Mouse (Mus musculus): ENCODE results near the gene Gm49358. TPM values are rescaled to one million over a fixed set of nuclear protein-coding genes. Genes with fewer than 3 reads are reported as not detected.
A peak's percentile ranks its signal among the peaks of the same experiment; 100 is the strongest.

Gm49358 gene
- polyA plus RNA-seq (2015; fragmentation: Nextera tagmentation; extraction: Ambion mirVana), result not detected in 2 replicates

- ATAC-seq (ENCODE audit: low FRiP score, low read depth), result no peak
- no peak within 1 kb of the TSS for H3K9ac ChIP-seq
- H3K36me3 ChIP-seq, result no peaks in the 10 kb centered on the region
- no peaks in the 10 kb centered on the region for H3K27me3 ChIP-seq
- H3K4me3 ChIP-seq, result no peak within 1 kb of the TSS
- H3K4me1 ChIP-seq (replicated peaks), result no peaks in the 10 kb centered on the region
- H3K4me2 ChIP-seq, result no peak within 1 kb of the TSS
- H3K9me3 ChIP-seq, result no peaks in the 10 kb centered on the region
- WGBS, result 91% methylated on average over 5 of the region's 5 CpGs
- H3K27ac ChIP-seq (replicated peaks), result no peak within 1 kb of the TSS
Observed at GRCm38 (mm10) chr10:86763672-86764071, at the start of gene Gm49358. Gene Gm49358 (plus strand): TSS chr10:86763972.

GRCm38 (mm10) chr10:86727548-86727980 is 36.2 kb upstream of the Gm49358 start:
- peak; percentile 89 for ATAC-seq (ENCODE audit: low FRiP score, low read depth)
- WGBS, result 7% methylated on average over 12 of the region's 12 CpGs
- no peaks in the 10 kb centered on the region for H3K9me3 ChIP-seq
- no peaks in the 10 kb centered on the region for H3K36me3 ChIP-seq
- H3K4me2 ChIP-seq, result peak overlapping the region; percentile 63
- peak overlapping the region; percentile 32 for H3K4me3 ChIP-seq
- peaks cover 11% of the 10 kb centered on the region for H3K4me1 ChIP-seq (replicated peaks)
- peak overlapping the region; percentile 33 for H3K9ac ChIP-seq
- H3K27me3 ChIP-seq, result no peaks in the 10 kb centered on the region
- peak overlapping the region; percentile 54 for H3K27ac ChIP-seq (replicated peaks)

DNA sequence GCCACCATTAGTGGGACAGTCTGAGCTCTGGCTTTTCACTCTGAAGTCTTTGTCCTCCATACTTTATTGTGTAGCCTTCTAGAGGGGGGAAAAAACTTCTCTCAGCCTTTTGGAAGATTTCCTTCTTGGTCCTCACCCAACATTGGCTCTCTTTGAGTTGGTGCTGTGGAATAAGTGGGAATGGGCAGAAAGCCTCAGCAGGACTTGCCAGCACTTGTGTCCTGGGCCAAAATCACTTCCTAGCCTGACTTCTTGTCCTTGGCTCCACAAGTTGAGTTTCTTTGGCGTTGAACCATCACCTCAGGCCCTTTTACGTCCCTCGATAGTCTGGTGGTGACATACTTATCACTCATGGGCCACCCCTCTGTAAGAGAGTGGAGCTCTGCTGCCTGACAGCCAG is 35.6 kb upstream of the Gm49358 start:
- H3K4me2 ChIP-seq, result peak overlapping the region; percentile 63; the same call in 1 of the 2 replicates
- H3K27me3 ChIP-seq, result no peaks in the 10 kb centered on the region
- peaks cover 11% of the 10 kb centered on the region for H3K4me1 ChIP-seq (replicated peaks)
- H3K27ac ChIP-seq (replicated peaks), result 0 out of 2 replicates have a peak overlapping the region, but pooled peaks have one; percentile 54
- no peak overlapping the region for H3K4me3 ChIP-seq
- no peak for ATAC-seq (ENCODE audit: low FRiP score, low read depth)
- no peak overlapping the region; the same call in 1 of the 2 replicates for H3K9ac ChIP-seq
- 73% methylated on average over 3 of the region's 3 CpGs for WGBS
- no peaks in the 10 kb centered on the region for H3K9me3 ChIP-seq
- no peaks in the 10 kb centered on the region for H3K36me3 ChIP-seq

GRCm38 (mm10) chr10:86730823-86731499 is 32.8 kb upstream of the Gm49358 start:
- ATAC-seq (ENCODE audit: low FRiP score, low read depth), result peak; percentile 57
- H3K9ac ChIP-seq, result peak overlapping the region; percentile 42

GRCm38 (mm10) chr10:86731500-86731863 is 32.3 kb upstream of the Gm49358 start:
- no peaks in the 10 kb centered on the region for H3K27me3 ChIP-seq
- H3K4me1 ChIP-seq (replicated peaks), result peaks cover 11% of the 10 kb centered on the region
- H3K27ac ChIP-seq (replicated peaks), result no peak overlapping the region
- no peak overlapping the region for H3K9ac ChIP-seq
- H3K9me3 ChIP-seq, result no peaks in the 10 kb centered on the region
- no peak overlapping the region for H3K4me3 ChIP-seq
- no peaks in the 10 kb centered on the region for H3K36me3 ChIP-seq
- no peak for ATAC-seq (ENCODE audit: low FRiP score, low read depth)
- WGBS, result 64% methylated on average over 2 of the region's 2 CpGs
- no peak overlapping the region for H3K4me2 ChIP-seq

More at GRCm38 (mm10) chr10:86730823-86731499, 32.8 kb upstream of the Gm49358 start:
- H3K27me3 ChIP-seq, result no peaks in the 10 kb centered on the region
- no peaks in the 10 kb centered on the region for H3K36me3 ChIP-seq
- 14% methylated on average over 22 of the region's 22 CpGs for WGBS
- H3K9me3 ChIP-seq, result no peaks in the 10 kb centered on the region
- H3K4me3 ChIP-seq, result peak overlapping the region; percentile 37
- H3K4me1 ChIP-seq (replicated peaks), result peaks cover 11% of the 10 kb centered on the region
- H3K4me2 ChIP-seq, result peak overlapping the region; percentile 62
- H3K27ac ChIP-seq (replicated peaks), result 0 out of 2 replicates have a peak overlapping the region, but pooled peaks have one; percentile 1

DNA sequence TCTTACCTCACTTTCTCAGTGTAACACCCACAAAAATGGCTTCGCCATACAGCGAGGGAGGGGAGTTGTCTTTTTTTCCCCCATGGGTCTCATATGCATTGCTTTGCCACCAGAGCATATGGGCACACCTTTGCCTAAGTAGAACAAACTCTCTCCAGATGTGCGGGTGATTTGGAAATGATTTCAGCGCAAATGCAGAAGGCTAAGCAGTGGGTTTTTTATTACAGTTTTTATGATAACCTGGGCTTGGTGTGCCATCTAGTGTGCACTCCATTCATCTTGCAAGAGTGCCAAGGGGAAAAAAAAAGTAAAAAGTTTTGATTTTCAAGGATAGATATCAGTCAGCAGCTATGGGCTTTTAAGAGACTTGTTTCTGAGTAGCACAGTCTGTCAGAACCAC is 28.7 kb upstream of the Gm49358 start:
- H3K4me1 ChIP-seq (replicated peaks), result no peaks in the 10 kb centered on the region
- no peak overlapping the region for H3K27ac ChIP-seq (replicated peaks)
- no peak overlapping the region for H3K4me2 ChIP-seq
- no peaks in the 10 kb centered on the region for H3K9me3 ChIP-seq
- no peak overlapping the region for H3K4me3 ChIP-seq
- no peaks in the 10 kb centered on the region for H3K27me3 ChIP-seq
- ATAC-seq (ENCODE audit: low FRiP score, low read depth), result no peak
- H3K36me3 ChIP-seq, result no peaks in the 10 kb centered on the region
- no peak overlapping the region for H3K9ac ChIP-seq
- WGBS, result 93% methylated on average over 4 of the region's 4 CpGs

DNA sequence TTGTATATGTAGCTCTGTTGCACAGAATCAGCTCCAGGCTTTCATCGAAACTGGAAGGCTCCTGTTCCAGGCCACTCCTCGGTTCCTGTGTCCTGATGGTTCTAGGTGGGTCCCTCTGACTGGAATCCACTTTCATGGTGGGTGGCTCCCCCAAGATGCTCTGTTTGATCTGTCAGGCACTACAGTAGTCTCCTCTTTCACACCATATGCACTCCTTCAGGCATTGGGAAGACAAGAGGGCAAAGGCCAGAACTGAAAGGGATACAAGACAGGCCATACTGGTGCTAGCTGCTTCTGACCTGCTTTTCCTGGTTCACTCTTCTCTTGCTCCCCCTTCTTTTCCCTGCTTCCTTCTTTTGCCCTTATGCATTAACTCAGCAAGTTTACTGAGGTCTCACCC is 20.9 kb upstream of the Gm49358 start:
- no peak overlapping the region for H3K4me3 ChIP-seq
- ATAC-seq (ENCODE audit: low FRiP score, low read depth), result no peak
- H3K4me2 ChIP-seq, result no peak overlapping the region
- H3K27ac ChIP-seq (replicated peaks), result no peak overlapping the region
- H3K27me3 ChIP-seq, result no peaks in the 10 kb centered on the region
- no peak overlapping the region for H3K9ac ChIP-seq
- no peaks in the 10 kb centered on the region for H3K36me3 ChIP-seq
- no peaks in the 10 kb centered on the region for H3K4me1 ChIP-seq (replicated peaks)
- 93% methylated on average over 2 of the region's 2 CpGs for WGBS
- no peaks in the 10 kb centered on the region for H3K9me3 ChIP-seq

DNA sequence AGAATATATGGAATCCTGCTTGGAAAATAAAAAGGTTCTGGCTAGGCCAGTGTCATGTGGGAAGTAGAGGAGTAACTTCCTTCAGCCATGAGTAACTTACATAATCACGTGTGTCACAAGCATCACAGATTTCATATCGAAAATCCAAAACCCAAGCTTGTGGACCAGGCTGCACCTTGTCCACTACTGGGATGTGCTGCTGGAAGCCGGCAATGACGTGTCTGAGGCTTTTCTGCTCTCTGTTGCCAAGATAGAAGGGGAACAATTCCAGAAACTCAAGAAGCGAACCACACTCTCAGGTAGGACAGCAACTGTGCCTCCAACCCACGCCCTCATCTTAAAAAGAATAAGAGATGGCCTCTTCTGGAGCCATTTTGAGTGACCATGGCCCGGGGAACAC is 19.5 kb upstream of the Gm49358 start:
- Histone ChIP-seq H3K27ac (replicated peaks) (no peak overlapping the region), H3K9ac (no peak overlapping the region), H3K36me3 (no peaks in the 10 kb centered on the region), H3K4me1 (replicated peaks) (no peaks in the 10 kb centered on the region), H3K4me3 (no peak overlapping the region), H3K9me3 (no peaks in the 10 kb centered on the region), H3K27me3 (no peaks in the 10 kb centered on the region), H3K4me2 (no peak overlapping the region)
- no peak for ATAC-seq (ENCODE audit: low FRiP score, low read depth)
- WGBS, result 91% methylated on average over 7 of the region's 7 CpGs

- no peak overlapping the region for H3K9ac ChIP-seq
- H3K4me2 ChIP-seq, result no peak overlapping the region
- H3K9me3 ChIP-seq, result no peaks in the 10 kb centered on the region
- H3K27ac ChIP-seq (replicated peaks), result no peak overlapping the region
- no peak for ATAC-seq (ENCODE audit: low FRiP score, low read depth)
- no peaks in the 10 kb centered on the region for H3K36me3 ChIP-seq
- 84% methylated on average over 6 of the region's 6 CpGs for WGBS
- no peaks in the 10 kb centered on the region for H3K4me1 ChIP-seq (replicated peaks)
- H3K4me3 ChIP-seq, result no peak overlapping the region
- no peaks in the 10 kb centered on the region for H3K27me3 ChIP-seq
Observed at GRCm38 (mm10) chr10:86755816-86756502, 7.8 kb upstream of the Gm49358 start.

- Histone ChIP-seq H3K4me3 (no peak overlapping the region), H3K9me3 (no peaks in the 10 kb centered on the region), H3K9ac (no peak overlapping the region), H3K27me3 (no peaks in the 10 kb centered on the region), H3K4me2 (no peak overlapping the region), H3K36me3 (no peaks in the 10 kb centered on the region), H3K4me1 (replicated peaks) (no peaks in the 10 kb centered on the region), H3K27ac (replicated peaks) (no peak overlapping the region)
- WGBS, result 94% methylated on average over 1 of the region's 1 CpGs
- no peak for ATAC-seq (ENCODE audit: low FRiP score, low read depth)
Observed at GRCm38 (mm10) chr10:86757724-86758123, 6.0 kb upstream of the Gm49358 start.

- no peaks in the 10 kb centered on the region for H3K27me3 ChIP-seq
- WGBS, result 91% methylated on average over 6 of the region's 6 CpGs
- H3K9ac ChIP-seq, result no peak overlapping the region
- H3K4me1 ChIP-seq (replicated peaks), result no peaks in the 10 kb centered on the region
- H3K4me2 ChIP-seq, result no peak overlapping the region
- no peak overlapping the region for H3K4me3 ChIP-seq
- H3K9me3 ChIP-seq, result no peaks in the 10 kb centered on the region
- ATAC-seq (ENCODE audit: low FRiP score, low read depth), result no peak
- no peak overlapping the region for H3K27ac ChIP-seq (replicated peaks)
- H3K36me3 ChIP-seq, result no peaks in the 10 kb centered on the region
Observed at GRCm38 (mm10) chr10:86758211-86758610, 5.6 kb upstream of the Gm49358 start.

- no peak overlapping the region for H3K27ac ChIP-seq (replicated peaks)
Observed at GRCm38 (mm10) chr10:86761236-86761635, 2.5 kb upstream of the Gm49358 start.

More at GRCm38 (mm10) chr10:86761236-86761635, 2.5 kb upstream of the Gm49358 start:
- Histone ChIP-seq H3K4me2 (no peak overlapping the region), H3K9me3 (no peaks in the 10 kb centered on the region), H3K4me3 (no peak overlapping the region), H3K27me3 (no peaks in the 10 kb centered on the region), H3K9ac (no peak overlapping the region), H3K36me3 (no peaks in the 10 kb centered on the region), H3K4me1 (replicated peaks) (no peaks in the 10 kb centered on the region)
- no peak for ATAC-seq (ENCODE audit: low FRiP score, low read depth)
- WGBS, result 86% methylated on average over 1 of the region's 1 CpGs
